Mouse (Mus musculus) heart, embryonic 14.5 days (tissue): ENCODE data around the gene Tom1l2. TPM values are rescaled to one million over a fixed set of nuclear protein-coding genes. Genes with fewer than 3 reads are reported as not detected.

Source experiments
- ATAC-seq: fragments of 200-750 bp; cut with Nextera tagmentation; 2 replicates; pipeline ENCODE4 v1.8.0; 2017; ENCODE audit warnings: low read depth, moderate TSS enrichment; ENCODE audit not compliant: insufficient number of reproducible peaks, insufficient read depth, low FRiP score
- H3K27ac ChIP-seq, 2 experiments: fragments of 200-500 bp in 1 of 2; fragments of 300-500 bp in 1 of 2; sonication (generic) in 1 of 2; replicated peaks in 1 of 2; 2 replicates each; pipeline ENCODE4 v1.5.1; 2012 to 2014; ENCODE audit warnings: low read depth in 2 of 2, low read length in 2 of 2, control low read depth in 1 of 2, mild to moderate bottlenecking in 1 of 2, mixed read lengths in 1 of 2; ENCODE audit not compliant: control insufficient read depth in 1 of 2, insufficient read depth in 1 of 2
- H3K27me3 ChIP-seq: fragments of 300-500 bp; sonication (generic); 2 replicates; pipeline ENCODE4 v1.6.1; 2014; ENCODE audit warnings: mild to moderate bottlenecking, low read length, control low read depth; ENCODE audit not compliant: control insufficient read depth, insufficient read depth
- H3K36me3 ChIP-seq: fragments of 300-500 bp; sonication (generic); 2 replicates; pipeline ENCODE4 v1.6.1; 2014; ENCODE audit warnings: mild to moderate bottlenecking, control low read depth, low read length, mixed read lengths; ENCODE audit not compliant: control insufficient read depth, insufficient read depth
- H3K4me1 ChIP-seq, 2 experiments: fragments of 200-500 bp in 1 of 2; fragments of 300-500 bp in 1 of 2; sonication (generic) in 1 of 2; 2 replicates each; pipeline ENCODE4 v1.6.1; 2012 to 2014; ENCODE audit warnings: low read length in 2 of 2, control low read depth in 1 of 2, mixed read lengths in 1 of 2; ENCODE audit not compliant: control insufficient read depth in 2 of 2, insufficient read depth in 2 of 2
- H3K4me2 ChIP-seq: fragments of 300-500 bp; sonication (generic); 2 replicates; pipeline ENCODE4 v1.6.1; 2014; ENCODE audit warnings: mild to moderate bottlenecking, low read length
- H3K4me3 ChIP-seq, 2 experiments: fragments of 200-500 bp in 1 of 2; fragments of 300-500 bp in 1 of 2; sonication (generic) in 1 of 2; 2 replicates each; pipeline ENCODE4 v1.5.1; 2012 to 2014; ENCODE audit warnings: low read length in 2 of 2, mild to moderate bottlenecking in 2 of 2, control low read depth in 1 of 2, low read depth in 1 of 2, moderate library complexity in 1 of 2; ENCODE audit not compliant: control insufficient read depth in 1 of 2, insufficient read depth in 1 of 2
- H3K9ac ChIP-seq: fragments of 300-500 bp; sonication (generic); 2 replicates; pipeline ENCODE4 v1.6.1; 2014; ENCODE audit warnings: mild to moderate bottlenecking, low read length
- H3K9me3 ChIP-seq: fragments of 300-500 bp; sonication (generic); 2 replicates; pipeline ENCODE4 v1.6.1; 2016; ENCODE audit warnings: low read length, control low read depth; ENCODE audit not compliant: control insufficient read depth
- WGBS: fragments of 180-500 bp; shearing (Covaris S2); extraction: QIAGEN DNeasy Blood & Tissue Kit; methylation state at CpG from one replicate; pipeline ENCODE4 v1.1.7; 2014; 5-methylcytosine and 5-hydroxymethylcytosine counted together
- polyA plus RNA-seq: library from polyadenylated mRNA; unstranded; fragments of >200 nt; fragmentation: Nextera tagmentation; extraction: Ambion mirVana; gene quantifications from 2 replicates; pipeline ENCODE4 v1.2.1, GENCODE M21; 2014

Tom1l2 gene
- polyA plus RNA-seq, 1 experiment from 2014 or later = 25.7 TPM

DNA sequence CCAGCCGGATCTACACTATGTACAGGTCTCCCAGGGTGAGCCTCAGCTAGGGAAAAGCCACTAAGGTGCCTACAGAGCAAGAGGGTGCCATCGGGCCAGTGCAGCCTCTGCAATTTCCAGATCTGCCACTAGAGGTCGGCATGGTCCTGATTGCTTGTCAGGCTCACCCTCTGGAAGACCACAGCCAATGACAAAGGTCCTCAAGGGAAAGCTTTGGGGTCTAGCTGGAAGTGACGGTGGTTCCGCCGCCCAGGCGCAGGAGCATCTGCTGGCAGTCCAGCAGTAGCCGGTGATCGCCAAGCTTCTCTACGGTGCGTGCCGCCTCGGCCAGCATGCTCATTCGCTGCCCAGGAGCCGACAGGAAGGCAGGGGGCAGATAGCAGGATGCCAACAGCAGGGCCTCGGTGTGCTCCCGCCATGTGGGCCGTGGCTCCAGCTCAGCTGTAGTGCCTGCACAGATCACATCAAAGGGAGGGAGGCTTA is 153.0 kb downstream of the Tom1l2 start:
- H3K4me3 ChIP-seq = no peak overlapping the region
- H3K27me3 ChIP-seq = no peaks in the 10 kb centered on the region
- peaks cover 0 to 9% of the 10 kb centered on the region in 2 experiments; a peak in 2 of 4 replicates for H3K4me1 ChIP-seq
- peaks cover 94% of the 10 kb centered on the region for H3K36me3 ChIP-seq
- no peak overlapping the region; the same call in 1 of the 2 replicates for H3K9ac ChIP-seq
- H3K9me3 ChIP-seq = peaks cover 4% of the 10 kb centered on the region; the same call in 1 of the 2 replicates
- H3K4me2 ChIP-seq = no peak overlapping the region
- H3K27ac ChIP-seq = peak overlapping the region in 1 of 2 experiments; percentile 24; a peak in 2 of 4 replicates
- WGBS = 17% methylated on average over 18 of the region's 18 CpGs
- peak; percentile 41; the same call in 1 of the 2 replicates for ATAC-seq

DNA sequence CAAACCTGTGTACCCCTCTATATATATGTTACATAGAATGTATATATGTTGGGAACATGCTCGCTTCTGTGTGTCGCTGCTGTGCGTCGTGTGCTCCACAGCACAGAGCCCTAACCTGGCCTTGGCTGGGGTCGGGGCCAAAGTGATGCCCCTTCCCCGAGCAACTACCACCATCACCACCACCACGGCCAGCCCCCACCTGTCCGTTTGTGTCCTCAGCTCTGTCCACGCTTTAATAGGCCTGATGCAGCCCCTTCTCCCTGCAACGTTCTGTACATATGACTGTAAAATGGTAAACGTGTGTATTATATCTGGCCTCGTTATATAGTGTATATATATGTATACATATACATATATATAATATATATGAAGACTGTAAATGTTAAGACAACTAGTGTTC is 154.1 kb downstream of the Tom1l2 start:
- no peak overlapping the region for H3K9ac ChIP-seq
- peaks cover 7% of the 10 kb centered on the region; the same call in 1 of the 2 replicates for H3K9me3 ChIP-seq
- H3K4me2 ChIP-seq = no peak overlapping the region
- peaks cover 94% of the 10 kb centered on the region for H3K36me3 ChIP-seq
- peaks cover 0 to 9% of the 10 kb centered on the region in 2 experiments; a peak in 2 of 4 replicates for H3K4me1 ChIP-seq
- 89% methylated on average over 12 of the region's 12 CpGs for WGBS
- no peaks in the 10 kb centered on the region for H3K27me3 ChIP-seq
- H3K27ac ChIP-seq = no peak overlapping the region
- no peak for ATAC-seq
- no peak overlapping the region for H3K4me3 ChIP-seq

- Histone ChIP-seq H3K4me3 (no peak overlapping the region), H3K27ac (peak overlapping the region in 1 of 2 experiments; percentile 11; a peak in 1 of 4 replicates), H3K4me1 (peaks cover 0 to 9% of the 10 kb centered on the region in 2 experiments; a peak in 2 of 4 replicates), H3K36me3 (peaks cover 91% of the 10 kb centered on the region), H3K9ac (no peak overlapping the region), H3K9me3 (peaks cover 7% of the 10 kb centered on the region; the same call in 1 of the 2 replicates), H3K27me3 (no peaks in the 10 kb centered on the region), H3K4me2 (no peak overlapping the region)
- ATAC-seq = no peak
- 79% methylated on average over 24 of the region's 24 CpGs for WGBS
Observed at GRCm38 (mm10) chr11:60197998-60198619, 154.6 kb downstream of the Tom1l2 start.

DNA sequence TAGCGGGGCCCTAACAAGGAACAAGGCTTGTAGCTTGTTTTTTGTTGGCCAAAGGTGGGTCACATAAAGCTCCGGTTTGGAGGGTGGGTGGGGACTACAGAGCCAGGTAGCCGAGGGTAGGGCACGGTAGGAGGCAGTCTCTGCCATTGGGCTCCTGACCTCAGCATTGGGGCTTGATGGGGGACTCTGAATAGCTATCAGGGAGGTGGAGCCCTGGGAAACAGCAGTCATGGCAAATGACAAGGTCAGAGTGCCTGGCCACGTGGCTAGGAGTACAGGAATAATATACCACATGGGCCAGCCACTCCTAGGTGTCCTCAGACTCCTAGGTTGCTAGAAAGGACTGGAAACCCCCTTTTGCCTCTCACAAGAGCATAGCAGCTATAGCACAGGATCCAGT is 156.4 kb downstream of the Tom1l2 start:
- no peak for ATAC-seq
- no peak overlapping the region for H3K9ac ChIP-seq
- WGBS = 77% methylated on average over 5 of the region's 5 CpGs
- peaks cover 0 to 9% of the 10 kb centered on the region in 2 experiments; a peak in 2 of 4 replicates for H3K4me1 ChIP-seq
- H3K36me3 ChIP-seq = peaks cover 88% of the 10 kb centered on the region
- no peak overlapping the region for H3K27ac ChIP-seq
- H3K4me2 ChIP-seq = no peak overlapping the region
- H3K9me3 ChIP-seq = peaks cover 7% of the 10 kb centered on the region; the same call in 1 of the 2 replicates
- no peak overlapping the region for H3K4me3 ChIP-seq
- no peaks in the 10 kb centered on the region for H3K27me3 ChIP-seq

- Histone ChIP-seq H3K4me2 (no peak overlapping the region), H3K4me1 (peaks cover 0 to 8% of the 10 kb centered on the region in 2 experiments; a peak in 2 of 4 replicates), H3K36me3 (peaks cover 88% of the 10 kb centered on the region), H3K9me3 (peaks cover 7% of the 10 kb centered on the region; the same call in 1 of the 2 replicates), H3K4me3 (no peak overlapping the region), H3K9ac (no peak overlapping the region), H3K27ac (no peak overlapping the region), H3K27me3 (no peaks in the 10 kb centered on the region)
- ATAC-seq = no peak
Observed at GRCm38 (mm10) chr11:60195108-60195507, 157.6 kb downstream of the Tom1l2 start.

GRCm38 (mm10) chr11:60193556-60193955 is 159.1 kb downstream of the Tom1l2 start:
- H3K36me3 ChIP-seq = peaks cover 91% of the 10 kb centered on the region
- peaks cover 7% of the 10 kb centered on the region; the same call in 1 of the 2 replicates for H3K9me3 ChIP-seq
- H3K4me1 ChIP-seq = peaks cover 0 to 4% of the 10 kb centered on the region in 2 experiments; a peak in 1 of 4 replicates
- no peak overlapping the region for H3K4me3 ChIP-seq
- 78% methylated on average over 4 of the region's 4 CpGs for WGBS
- no peak overlapping the region for H3K9ac ChIP-seq
- no peaks in the 10 kb centered on the region for H3K27me3 ChIP-seq
- no peak overlapping the region for H3K27ac ChIP-seq
- H3K4me2 ChIP-seq = no peak overlapping the region
- ATAC-seq = no peak

DNA sequence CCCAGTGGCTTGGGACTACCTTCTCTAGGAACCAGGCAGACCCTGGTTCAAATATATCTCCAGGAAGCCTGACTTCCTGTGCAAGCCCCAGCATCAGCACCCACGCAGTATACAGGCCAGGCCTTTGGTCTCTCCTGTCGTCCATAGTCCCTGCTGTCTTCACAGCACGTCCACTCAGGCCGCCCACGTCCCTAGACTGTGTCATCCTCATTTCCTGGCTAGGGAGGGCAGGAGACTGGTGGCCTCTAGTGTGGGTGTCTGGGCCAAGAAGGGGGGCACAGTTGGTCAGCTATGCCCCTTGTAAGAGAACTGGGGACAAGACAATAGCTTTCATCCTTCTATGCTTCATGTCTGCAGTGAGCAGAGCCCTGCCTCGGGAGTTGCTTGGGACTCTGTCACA is 160.2 kb downstream of the Tom1l2 start:
- Histone ChIP-seq H3K4me2 (no peak overlapping the region), H3K27ac (no peak overlapping the region), H3K36me3 (peaks cover 91% of the 10 kb centered on the region), H3K9me3 (peaks cover 7% of the 10 kb centered on the region; the same call in 1 of the 2 replicates), H3K27me3 (no peaks in the 10 kb centered on the region), H3K4me1 (peaks cover 0 to 4% of the 10 kb centered on the region in 2 experiments; a peak in 1 of 4 replicates), H3K4me3 (no peak overlapping the region), H3K9ac (no peak overlapping the region)
- 61% methylated on average over 6 of the region's 6 CpGs for WGBS
- no peak for ATAC-seq
